Mouse (Mus musculus) kidney, adult 2 months (tissue): ENCODE data around the gene Atp6v0c.

ENCODE experiments used
- CTCF ChIP-seq: fragments of 200-500 bp; conservative IDR thresholded peaks from 2 replicates; pipeline ENCODE4 v1.5.1; 2011; ENCODE audit warnings: low read depth, mild to moderate bottlenecking, control low read depth, low read length, moderate library complexity, mixed read lengths; ENCODE audit not compliant: insufficient read depth, insufficient read length
- POLR2A ChIP-seq: fragments of 200-500 bp; IDR thresholded peaks from one replicate; pipeline ENCODE4 v1.6.1; 2011; ENCODE audit warnings: low read depth, low read length, control low read depth

DNA sequence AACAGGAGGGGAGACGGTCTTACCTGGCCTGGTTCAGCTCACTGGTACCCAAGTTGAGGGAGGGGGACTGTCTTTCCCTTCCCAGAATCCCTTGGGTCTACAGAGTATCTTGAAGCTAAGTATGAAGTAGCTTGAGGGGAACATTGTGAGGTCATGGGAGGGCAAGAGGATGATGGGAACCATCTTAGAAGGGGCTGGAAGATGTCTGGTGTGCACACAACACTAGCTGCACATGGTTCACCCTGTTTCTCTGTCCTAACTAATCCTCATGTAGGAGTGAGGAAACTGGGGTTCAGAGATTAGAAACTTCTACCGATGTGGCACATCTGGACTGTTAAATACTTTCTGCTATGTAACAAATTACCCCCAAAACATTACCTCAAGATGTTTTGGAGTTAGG is 18.7 kb downstream of the Atp6v0c start, which contains the start of gene Pdpk1:
- TF ChIP-seq CTCF = no peak
- TF ChIP-seq POLR2A = no peak
